Mouse (Mus musculus) left cerebral cortex, postnatal 36 days (tissue): ENCODE results near the gene Phlda3. TPM values are rescaled to one million over a fixed set of nuclear protein-coding genes. Genes with fewer than 3 reads are reported as not detected.
A peak's percentile ranks its signal among the peaks of the same experiment; 100 is the strongest.

Experiments used
- DNase-seq, 2 experiments: peaks; one replicate each; pipeline ENCODE4 v3.0.0; 2021 to 2022; ENCODE audit warnings: low spot score in 2 of 2, mixed read lengths in 1 of 2
- intact Hi-C: fragments of 180-260 bp; cut with DNase I; formaldehyde crosslinking; loops from one replicate; pipeline ENCODE4 v1.15.1; 2025
- total RNA-seq, 2 experiments: library from RNA; stranded (reverse); gene quantifications; 2 replicates each; pipeline ENCODE4 v1.2.3; 2021

The Phlda3 gene
- total RNA-seq, 2 experiments from 2014 or later, result 18.2 to 28.8 TPM

DNA sequence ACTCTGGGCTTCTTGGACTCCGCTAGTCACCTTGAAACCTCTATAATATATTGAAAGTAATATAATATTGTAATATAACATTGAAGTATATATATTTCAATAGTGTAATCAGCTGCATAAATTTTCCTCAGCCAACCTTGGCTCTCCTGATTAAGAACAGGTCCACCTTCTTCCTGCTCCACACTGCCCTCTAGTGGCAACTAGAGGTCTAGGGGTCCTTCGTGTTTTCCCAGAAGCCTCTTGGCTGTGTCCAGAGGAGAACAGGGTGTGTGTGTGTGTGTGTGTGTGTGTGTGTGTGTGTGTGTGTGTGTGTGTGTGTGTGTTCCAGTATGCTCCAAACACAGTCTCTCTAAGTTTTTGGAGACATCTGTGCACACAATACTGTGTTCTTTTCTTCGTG is 21.9 kb downstream of the Phlda3 start:
- peak; percentile 62 to 68 for DNase-seq
- intact Hi-C loops, result loop anchor here (2.0 kb wide), 1 partner anchor 35 kb away; no protein-coding TSS in a partner anchor

DNA sequence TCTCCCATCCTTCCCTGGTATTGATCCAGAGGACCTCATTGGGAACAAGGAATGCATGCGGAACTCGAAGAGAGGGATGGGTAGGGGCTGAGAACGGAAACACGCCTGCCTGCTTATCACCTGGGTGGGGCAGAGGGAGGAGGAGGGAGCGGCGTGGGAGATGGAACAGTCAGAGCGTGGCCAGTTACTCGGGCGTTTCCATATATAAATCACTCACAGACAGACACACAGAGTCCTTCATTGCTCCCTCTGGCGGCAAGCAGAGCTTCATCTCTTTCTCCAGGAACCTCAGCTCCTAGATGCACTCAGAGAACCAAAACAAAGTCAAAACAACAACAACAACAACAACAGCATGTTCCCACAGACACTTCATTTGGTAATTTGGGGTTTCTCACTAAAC is 22.8 kb downstream of the Phlda3 start:
- intact Hi-C loops, result loop anchor here (2.0 kb wide), 1 partner anchor 36 kb away; no protein-coding TSS in a partner anchor
- DNase-seq, result no peak

GRCm38 (mm10) chr1:135789815-135790214 is 23.9 kb downstream of the Phlda3 start:
- peak in 1 of 2 experiments; percentile 53 for DNase-seq
- intact Hi-C loops, result loop anchor here (2.0 kb wide), 2 partner anchors 37 to 71 kb away; no protein-coding TSS in a partner anchor

DNA sequence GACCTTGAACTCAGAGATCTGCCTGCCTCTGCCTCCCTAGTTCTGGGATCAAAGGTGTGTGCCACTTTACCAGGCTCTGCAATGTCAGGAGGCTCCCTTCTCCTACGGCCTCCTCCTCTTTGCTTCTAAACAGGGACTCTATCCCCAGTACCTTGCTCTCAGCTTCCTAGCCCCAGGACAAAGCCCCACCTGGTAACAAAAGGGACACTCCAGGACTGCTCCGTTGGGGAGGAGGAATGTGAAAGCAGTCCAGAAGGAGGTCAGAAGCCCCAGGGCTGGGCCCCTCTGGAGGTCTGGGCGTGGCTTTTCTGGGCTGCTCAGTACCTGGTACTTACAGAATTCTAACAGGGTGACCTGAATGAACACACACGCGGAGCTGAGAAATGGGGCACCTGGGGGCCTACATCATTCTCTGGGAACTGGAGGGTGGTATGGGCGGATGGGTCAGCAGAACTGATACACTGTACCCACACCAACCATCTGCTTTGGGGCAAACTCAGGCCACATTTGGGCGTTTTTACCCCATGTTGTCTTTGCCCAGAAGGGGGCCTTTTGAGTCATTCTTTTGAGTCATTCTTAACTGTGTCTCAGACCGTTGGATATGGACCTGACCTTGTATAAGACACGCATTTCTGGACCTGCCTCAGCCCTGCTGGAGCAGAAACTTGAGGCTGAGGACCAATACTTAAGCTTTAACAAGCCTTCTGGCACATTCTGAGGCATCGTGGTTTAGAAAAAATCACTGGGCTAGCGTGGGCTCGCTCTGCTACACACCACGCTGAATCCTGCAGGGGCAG is 26.4 kb downstream of the Phlda3 start:
- intact Hi-C loops, result no loop called here
- DNase-seq, result no peak

DNA sequence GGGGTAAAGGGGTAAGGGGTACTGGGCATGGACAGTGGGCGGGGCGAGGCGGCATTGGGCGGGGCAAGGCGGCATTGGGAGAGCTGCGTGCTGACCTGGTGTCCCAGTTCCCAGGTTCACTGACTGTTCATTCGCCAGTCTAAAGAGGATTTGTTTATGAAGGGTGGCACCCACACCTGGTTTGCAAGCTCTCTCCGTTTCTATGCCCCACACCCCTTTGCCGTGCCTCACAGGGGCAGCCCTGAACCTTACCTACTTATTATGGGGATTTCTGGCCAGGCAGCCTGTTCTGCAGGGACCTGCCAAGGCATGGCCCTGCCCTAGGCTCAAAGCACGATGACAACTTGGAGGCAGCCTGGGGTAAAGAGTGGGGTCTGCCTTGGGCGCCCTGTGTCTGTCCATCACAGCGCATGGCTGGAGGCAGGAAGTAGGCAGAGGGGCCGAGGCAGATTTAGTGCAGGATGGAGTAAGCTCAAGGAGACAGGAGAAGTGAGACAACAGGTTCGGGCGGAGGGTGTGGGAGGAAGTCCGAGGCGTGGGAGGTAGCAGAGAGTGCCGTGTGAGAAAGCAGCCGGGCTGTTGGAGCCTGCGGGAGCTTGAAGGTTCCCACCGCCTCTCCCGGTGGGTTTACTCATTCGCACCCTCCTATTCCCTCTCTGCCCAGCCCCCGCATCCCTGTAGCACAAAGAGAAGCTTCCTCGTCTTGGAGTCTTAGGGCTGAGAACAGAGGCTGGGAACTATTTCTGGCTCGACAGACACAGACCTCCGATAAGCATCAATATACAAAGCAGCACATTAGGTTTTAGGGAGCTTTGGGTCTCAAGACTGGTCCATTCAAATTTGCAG is 27.7 kb downstream of the Phlda3 start:
- intact Hi-C loops, result no loop called here
- peak; percentile 79 to 81 for DNase-seq

DNA sequence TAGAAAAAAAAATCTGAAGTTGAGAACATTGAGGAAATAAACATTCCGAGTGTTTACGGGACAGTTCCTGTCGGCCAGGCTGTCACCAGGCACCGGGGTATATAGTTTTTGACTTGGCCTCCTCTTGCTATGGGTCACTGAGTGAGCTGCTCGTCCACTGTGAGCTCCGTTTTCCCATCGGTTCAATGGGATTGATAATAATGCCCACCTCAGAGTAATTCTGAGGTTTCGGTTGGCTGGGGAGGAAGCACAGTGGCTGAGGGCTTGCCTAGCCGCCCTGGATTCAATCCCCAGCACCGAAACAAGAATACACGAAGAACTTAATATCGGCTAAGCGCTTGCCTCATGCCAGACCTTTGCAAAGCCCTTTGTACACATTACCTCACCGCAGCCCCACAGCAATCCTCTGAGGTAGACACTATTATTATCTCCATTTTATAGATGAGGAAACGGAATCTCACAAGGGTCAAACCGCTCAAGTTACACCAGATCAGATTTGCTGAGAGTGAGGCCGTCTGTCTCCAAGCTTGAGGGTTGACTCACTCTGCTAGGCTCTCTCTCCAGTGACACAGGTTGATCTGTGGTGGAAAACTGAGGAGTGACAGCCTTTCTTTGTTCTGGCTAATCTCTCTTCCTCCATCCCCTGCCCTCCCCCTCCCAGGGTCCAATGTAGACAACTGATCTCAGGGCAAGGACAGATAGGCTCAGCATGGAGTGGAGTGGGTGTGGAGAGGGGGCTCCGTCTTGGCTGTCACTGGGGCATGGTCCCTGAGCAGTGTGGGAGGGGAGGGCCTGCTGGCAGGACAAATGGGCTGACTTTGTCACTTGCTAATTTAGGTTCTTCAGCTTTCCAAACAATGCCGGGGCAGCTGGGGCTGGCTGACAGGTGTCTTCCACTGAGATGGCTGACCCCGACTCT is 28.6 kb downstream of the Phlda3 start:
- no peak for DNase-seq
- intact Hi-C loops, result no loop called here

GRCm38 (mm10) chr1:135798492-135798891 is 32.6 kb downstream of the Phlda3 start:
- no peak for DNase-seq
- intact Hi-C loops, result no loop called here

- intact Hi-C loops, result no loop called here
- DNase-seq, result no peak
These were observed 33.2 kb downstream of the Phlda3 start for GRCm38 (mm10) chr1:135799109-135799627.

- no peak for DNase-seq
- intact Hi-C loops, result no loop called here
These were observed 34.5 kb downstream of the Phlda3 start for GRCm38 (mm10) chr1:135800192-135800950.

- no peak for DNase-seq
- intact Hi-C loops, result no loop called here
These were observed 41.6 kb downstream of the Phlda3 start for GRCm38 (mm10) chr1:135807546-135807945.

- intact Hi-C loops, result no loop called here
- DNase-seq, result no peak
These were observed 44.3 kb downstream of the Phlda3 start for GRCm38 (mm10) chr1:135810180-135810579.

GRCm38 (mm10) chr1:135811016-135811646 is 45.2 kb downstream of the Phlda3 start:
- DNase-seq, result peak; percentile 60 to 75
- intact Hi-C loops, result no loop called here

- intact Hi-C loops, result no loop called here
- no peak for DNase-seq
These were observed 46.3 kb downstream of the Phlda3 start for GRCm38 (mm10) chr1:135812205-135812604.

DNA sequence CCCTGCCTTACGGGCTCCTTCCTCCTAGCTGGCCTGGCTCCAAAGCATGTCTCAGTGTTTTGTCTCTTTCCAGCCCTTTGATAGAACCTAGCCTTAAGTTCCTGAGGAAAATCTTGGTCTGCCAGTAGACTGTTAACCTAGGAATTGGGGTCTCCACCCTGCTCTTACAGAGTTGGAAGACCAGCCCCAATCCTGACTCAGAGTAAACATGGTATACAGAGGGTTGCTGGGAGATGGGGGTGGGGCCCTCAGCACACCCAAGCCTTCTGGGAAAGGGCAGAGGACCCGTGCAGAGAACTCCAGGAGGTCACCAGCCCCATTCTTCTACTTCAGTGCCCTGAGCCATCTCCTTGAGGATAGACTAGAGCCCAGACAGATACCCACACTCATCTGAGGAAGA is 46.7 kb downstream of the Phlda3 start:
- intact Hi-C loops, result no loop called here
- DNase-seq, result no peak

DNA sequence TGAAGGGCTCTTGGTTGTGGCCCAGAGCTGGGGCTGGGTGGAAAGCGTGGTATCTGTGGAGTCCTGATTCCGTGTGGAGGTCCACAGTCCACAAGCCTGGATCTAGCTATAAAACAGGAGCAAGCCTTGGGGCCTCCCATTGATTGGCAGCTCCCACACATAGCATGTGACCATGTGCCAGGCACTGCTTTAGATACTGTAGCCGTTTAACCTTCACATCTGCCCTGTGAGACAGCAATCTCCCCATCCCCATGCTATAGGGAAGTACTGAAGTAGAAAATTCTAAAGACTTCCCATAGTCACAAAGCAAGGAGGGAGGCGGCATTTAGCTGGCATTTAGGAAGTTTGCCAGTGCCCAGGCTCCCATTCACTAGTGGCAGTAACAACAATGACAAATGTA is 47.2 kb downstream of the Phlda3 start:
- DNase-seq, result no peak
- intact Hi-C loops, result no loop called here

DNA sequence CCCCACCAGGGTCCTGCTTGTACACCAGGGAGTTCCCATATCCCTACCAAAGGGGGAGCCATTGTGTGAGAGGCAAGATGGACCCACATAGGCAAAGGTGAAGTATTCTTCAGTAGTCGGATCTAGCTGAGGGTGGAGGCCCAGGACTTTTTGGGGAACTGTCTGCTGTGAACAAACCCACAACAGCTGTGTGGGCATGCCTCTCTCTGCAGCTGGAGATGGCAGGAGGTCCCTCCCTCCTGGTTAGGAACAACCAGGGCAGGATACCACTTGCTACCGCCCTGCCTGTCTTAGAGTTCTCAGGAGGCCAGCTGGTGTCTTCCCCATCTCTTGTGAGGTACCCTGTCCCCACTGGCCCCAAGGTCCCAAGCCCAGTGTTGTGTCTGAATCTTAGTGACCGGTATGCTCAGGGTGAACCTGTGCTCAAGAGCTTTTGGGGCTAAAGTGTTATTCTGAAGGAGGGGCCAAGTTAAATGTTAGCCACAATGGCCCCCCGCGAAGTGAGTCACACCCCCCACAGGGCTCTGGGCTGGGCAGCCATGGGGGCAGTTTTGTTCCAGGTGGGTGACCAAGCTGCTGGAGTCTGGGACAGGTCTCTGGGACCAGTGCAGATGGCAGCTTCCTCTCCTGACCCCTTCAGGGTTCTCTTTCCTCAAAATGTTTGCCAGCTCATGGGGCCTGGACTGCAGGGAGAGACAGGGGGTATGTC is 47.9 kb downstream of the Phlda3 start:
- DNase-seq, result no peak
- intact Hi-C loops, result no loop called here

DNA sequence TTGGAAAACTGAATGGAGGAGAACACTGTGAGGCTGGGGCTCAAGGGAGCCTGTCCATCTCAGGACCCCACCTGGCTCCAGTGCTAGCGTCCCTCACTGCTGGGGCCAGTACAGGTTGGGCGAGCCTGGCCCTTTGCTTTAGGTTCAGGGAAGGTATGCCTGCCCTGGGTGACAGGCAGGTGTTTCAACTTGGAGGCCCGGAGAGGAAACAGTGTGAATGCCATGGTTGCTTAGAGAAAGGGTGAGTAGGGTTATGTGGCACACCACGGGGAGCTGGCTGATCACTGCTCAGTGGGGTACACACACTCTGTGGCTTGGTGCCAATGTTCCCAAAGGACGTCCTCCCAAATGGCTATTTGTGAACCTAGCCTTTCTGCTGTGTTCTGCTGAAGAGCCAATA is 48.6 kb downstream of the Phlda3 start:
- no peak for DNase-seq
- intact Hi-C loops, result no loop called here

DNA sequence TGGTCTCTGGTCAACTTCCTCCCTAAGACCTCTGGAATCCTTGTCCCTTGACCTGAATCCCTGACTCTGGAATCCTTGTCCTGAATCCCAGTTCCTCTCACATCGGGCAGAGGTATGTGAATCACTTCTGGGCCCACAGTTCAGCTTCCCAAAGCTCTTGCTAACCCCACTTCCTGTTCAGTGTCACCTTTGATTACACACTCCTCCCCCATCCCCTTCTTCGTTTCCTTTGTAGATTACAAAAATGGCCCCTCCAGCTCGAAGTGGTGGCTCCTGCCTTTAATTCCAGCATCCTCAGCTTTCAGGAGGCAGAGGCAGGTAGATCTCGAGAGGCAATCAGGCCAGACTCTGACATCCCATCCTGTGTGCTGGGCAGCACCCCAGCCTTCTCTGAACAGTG is 51.7 kb downstream of the Phlda3 start:
- intact Hi-C loops, result no loop called here
- no peak for DNase-seq
